Mouse (Mus musculus): ENCODE data around the gene Arhgef7. TPM values are rescaled to one million over a fixed set of nuclear protein-coding genes. Genes with fewer than 3 reads are reported as not detected.

The Arhgef7 gene
- polyA plus RNA-seq, 1 experiment from 2014 or later = 87.6 TPM

GRCm38 (mm10) chr8:11785539-11786046 is 58.1 kb downstream of the Arhgef7 start:
- WGBS = 82% methylated on average over 9 of the region's 9 CpGs
- Histone ChIP-seq H3K4me2 (no peak overlapping the region), H3K9ac (no peak overlapping the region), H3K4me1 (no peaks in the 10 kb centered on the region), H3K27me3 (replicated peaks) (no peaks in the 10 kb centered on the region), H3K27ac (no peak overlapping the region), H3K36me3 (replicated peaks) (peaks cover 22% of the 10 kb centered on the region; the same call in 1 of the 2 replicates), H3K4me3 (no peak overlapping the region), H3K9me3 (no peaks in the 10 kb centered on the region)
- no peak for ATAC-seq (replicated peaks)

GRCm38 (mm10) chr8:11788252-11788651 is 60.7 kb downstream of the Arhgef7 start:
- H3K27me3 ChIP-seq (replicated peaks) = no peaks in the 10 kb centered on the region
- H3K36me3 ChIP-seq (replicated peaks) = peaks cover 15% of the 10 kb centered on the region; the same call in 1 of the 2 replicates
- WGBS = 58% methylated on average over 8 of the region's 8 CpGs
- no peak overlapping the region for H3K4me3 ChIP-seq
- no peaks in the 10 kb centered on the region for H3K4me1 ChIP-seq
- no peaks in the 10 kb centered on the region for H3K9me3 ChIP-seq
- no peak overlapping the region for H3K9ac ChIP-seq
- no peak overlapping the region for H3K4me2 ChIP-seq
- no peak overlapping the region for H3K27ac ChIP-seq
- no peak for ATAC-seq (replicated peaks)

GRCm38 (mm10) chr8:11789168-11789567 is 61.6 kb downstream of the Arhgef7 start:
- Histone ChIP-seq H3K36me3 (replicated peaks) (peaks cover 9% of the 10 kb centered on the region; the same call in 1 of the 2 replicates), H3K9me3 (no peaks in the 10 kb centered on the region), H3K4me2 (no peak overlapping the region), H3K9ac (no peak overlapping the region), H3K4me3 (no peak overlapping the region), H3K27ac (no peak overlapping the region), H3K4me1 (no peaks in the 10 kb centered on the region), H3K27me3 (replicated peaks) (no peaks in the 10 kb centered on the region)
- WGBS = 94% methylated on average over 5 of the region's 5 CpGs
- ATAC-seq (replicated peaks) = no peak

- Histone ChIP-seq H3K4me2 (no peak overlapping the region), H3K27me3 (replicated peaks) (no peaks in the 10 kb centered on the region), H3K9me3 (no peaks in the 10 kb centered on the region), H3K4me3 (no peak overlapping the region), H3K4me1 (no peaks in the 10 kb centered on the region; the same call in 1 of the 2 replicates), H3K36me3 (replicated peaks) (peaks cover 4% of the 10 kb centered on the region; the same call in 1 of the 2 replicates), H3K9ac (no peak overlapping the region), H3K27ac (no peak overlapping the region)
- no peak for ATAC-seq (replicated peaks)
Observed at GRCm38 (mm10) chr8:11794956-11795355, 67.4 kb downstream of the Arhgef7 start.

- no peak overlapping the region for H3K9ac ChIP-seq
- H3K27ac ChIP-seq = no peak overlapping the region
- WGBS = 79% methylated on average over 8 of the region's 8 CpGs
- ATAC-seq (replicated peaks) = 0 out of 2 replicates have a peak, but pooled peaks have one; percentile 47
- H3K27me3 ChIP-seq (replicated peaks) = no peaks in the 10 kb centered on the region
- H3K36me3 ChIP-seq (replicated peaks) = 0 out of 2 replicates have a peak, but pooled peaks cover 10% of the 10 kb centered on the region
- H3K4me2 ChIP-seq = no peak overlapping the region
- no peaks in the 10 kb centered on the region for H3K9me3 ChIP-seq
- H3K4me1 ChIP-seq = no peaks in the 10 kb centered on the region; the same call in 1 of the 2 replicates
- no peak overlapping the region for H3K4me3 ChIP-seq
Observed at GRCm38 (mm10) chr8:11797128-11797527, 69.6 kb downstream of the Arhgef7 start.

GRCm38 (mm10) chr8:11797729-11798479 is 70.4 kb downstream of the Arhgef7 start:
- Histone ChIP-seq H3K9ac (no peak overlapping the region), H3K4me3 (no peak overlapping the region), H3K27me3 (replicated peaks) (no peaks in the 10 kb centered on the region), H3K4me2 (no peak overlapping the region), H3K4me1 (no peaks in the 10 kb centered on the region; the same call in 1 of the 2 replicates), H3K27ac (peak overlapping the region; percentile 6; the same call in 1 of the 2 replicates), H3K36me3 (replicated peaks) (0 out of 2 replicates have a peak, but pooled peaks cover 10% of the 10 kb centered on the region), H3K9me3 (no peaks in the 10 kb centered on the region)
- ATAC-seq (replicated peaks) = peak; percentile 61
- 79% methylated on average over 14 of the region's 14 CpGs for WGBS

- 0 out of 2 replicates have a peak, but pooled peaks cover 6% of the 10 kb centered on the region for H3K36me3 ChIP-seq (replicated peaks)
- WGBS = 87% methylated on average over 4 of the region's 4 CpGs
Observed at GRCm38 (mm10) chr8:11798480-11798867, 71.0 kb downstream of the Arhgef7 start.

GRCm38 (mm10) chr8:11799098-11799497 is 71.6 kb downstream of the Arhgef7 start:
- no peaks in the 10 kb centered on the region for H3K9me3 ChIP-seq
- no peak overlapping the region for H3K4me2 ChIP-seq
- WGBS = over 99% methylated on average over 3 of the region's 3 CpGs
- no peak overlapping the region for H3K9ac ChIP-seq
- 0 out of 2 replicates have a peak, but pooled peaks cover 6% of the 10 kb centered on the region for H3K36me3 ChIP-seq (replicated peaks)
- no peak overlapping the region for H3K4me3 ChIP-seq
- no peak overlapping the region for H3K27ac ChIP-seq
- ATAC-seq (replicated peaks) = no peak
- no peaks in the 10 kb centered on the region; the same call in 1 of the 2 replicates for H3K4me1 ChIP-seq
- no peaks in the 10 kb centered on the region for H3K27me3 ChIP-seq (replicated peaks)

More at GRCm38 (mm10) chr8:11798480-11798867, 71.0 kb downstream of the Arhgef7 start:
- no peak overlapping the region for H3K4me3 ChIP-seq
- no peaks in the 10 kb centered on the region for H3K27me3 ChIP-seq (replicated peaks)
- H3K9ac ChIP-seq = no peak overlapping the region
- H3K27ac ChIP-seq = peak overlapping the region; percentile 6; the same call in 1 of the 2 replicates
- no peak overlapping the region for H3K4me2 ChIP-seq
- ATAC-seq (replicated peaks) = peak; percentile 22; the same call in 1 of the 2 replicates
- no peaks in the 10 kb centered on the region for H3K9me3 ChIP-seq
- H3K4me1 ChIP-seq = no peaks in the 10 kb centered on the region; the same call in 1 of the 2 replicates

GRCm38 (mm10) chr8:11800481-11800880 is 73.0 kb downstream of the Arhgef7 start:
- no peaks in the 10 kb centered on the region for H3K27me3 ChIP-seq (replicated peaks)
- no peaks in the 10 kb centered on the region for H3K9me3 ChIP-seq
- 90% methylated on average over 7 of the region's 7 CpGs for WGBS
- H3K27ac ChIP-seq = no peak overlapping the region
- no peaks in the 10 kb centered on the region; the same call in 1 of the 2 replicates for H3K4me1 ChIP-seq
- no peak for ATAC-seq (replicated peaks)
- H3K4me2 ChIP-seq = no peak overlapping the region
- no peak overlapping the region for H3K9ac ChIP-seq
- no peak overlapping the region for H3K4me3 ChIP-seq
- H3K36me3 ChIP-seq (replicated peaks) = peaks cover 12% of the 10 kb centered on the region; the same call in 1 of the 2 replicates

- Histone ChIP-seq H3K27me3 (replicated peaks) (no peaks in the 10 kb centered on the region), H3K9ac (no peak overlapping the region), H3K4me1 (no peaks in the 10 kb centered on the region; the same call in 1 of the 2 replicates), H3K36me3 (replicated peaks) (peaks cover 17% of the 10 kb centered on the region; the same call in 1 of the 2 replicates), H3K27ac (no peak overlapping the region), H3K4me2 (no peak overlapping the region), H3K4me3 (no peak overlapping the region), H3K9me3 (no peaks in the 10 kb centered on the region)
- WGBS = 38% methylated on average over 8 of the region's 8 CpGs
- ATAC-seq (replicated peaks) = no peak
Observed at GRCm38 (mm10) chr8:11801571-11801970, 74.0 kb downstream of the Arhgef7 start.

GRCm38 (mm10) chr8:11804914-11805313 is 77.4 kb downstream of the Arhgef7 start:
- peaks cover 42% of the 10 kb centered on the region for H3K36me3 ChIP-seq (replicated peaks)
- no peak for ATAC-seq (replicated peaks)
- 91% methylated on average over 4 of the region's 4 CpGs for WGBS

GRCm38 (mm10) chr8:11806252-11806651 is 78.7 kb downstream of the Arhgef7 start:
- H3K36me3 ChIP-seq (replicated peaks) = peaks cover 49% of the 10 kb centered on the region
- no peak overlapping the region for H3K4me2 ChIP-seq
- H3K9ac ChIP-seq = no peak overlapping the region
- WGBS = 78% methylated on average over 6 of the region's 6 CpGs
- no peaks in the 10 kb centered on the region for H3K9me3 ChIP-seq
- no peak overlapping the region for H3K4me3 ChIP-seq
- H3K27ac ChIP-seq = 0 out of 2 replicates have a peak overlapping the region, but pooled peaks have one; percentile 43
- no peaks in the 10 kb centered on the region for H3K27me3 ChIP-seq (replicated peaks)
- no peak for ATAC-seq (replicated peaks)
- 0 out of 2 replicates have a peak, but pooled peaks cover 3% of the 10 kb centered on the region for H3K4me1 ChIP-seq

More at GRCm38 (mm10) chr8:11804914-11805313, 77.4 kb downstream of the Arhgef7 start:
- Histone ChIP-seq H3K4me3 (no peak overlapping the region), H3K9ac (no peak overlapping the region), H3K27me3 (replicated peaks) (no peaks in the 10 kb centered on the region), H3K4me2 (no peak overlapping the region), H3K27ac (no peak overlapping the region), H3K9me3 (no peaks in the 10 kb centered on the region), H3K4me1 (0 out of 2 replicates have a peak, but pooled peaks cover 3% of the 10 kb centered on the region)
